Mouse (Mus musculus): ENCODE data around the gene Taf5l. TPM values are rescaled to one million over a fixed set of nuclear protein-coding genes. Genes with fewer than 3 reads are reported as not detected.
A peak's percentile ranks its signal among the peaks of the same experiment; 100 is the strongest.
"Not testable (repeated sequence)": the region's sequence is repeated elsewhere in the genome, so short reads cannot be mapped to it uniquely, and the experiment has no call there.

The Taf5l gene
- total RNA-seq, 2 experiments from 2014 or later: 12.0 to 13.6 TPM

GRCm38 (mm10) chr8:123973495-123973894, 47.7 kb downstream of the Taf5l start:
- intact Hi-C loops (cut with DNase I): loop anchor here (10.0 kb wide), 1 partner anchor 61 kb away; no protein-coding TSS in a partner anchor
- DNase-seq: no peak

- intact Hi-C loops (cut with DNase I): no loop called here
- no peak for DNase-seq
Measured at GRCm38 (mm10) chr8:123966896-123967295, 54.3 kb downstream of the Taf5l start.

- intact Hi-C loops (cut with DNase I): no loop called here
- DNase-seq: no peak
Measured at GRCm38 (mm10) chr8:123961371-123961770, 59.8 kb downstream of the Taf5l start.

GRCm38 (mm10) chr8:123960556-123960955, 60.6 kb downstream of the Taf5l start:
- DNase-seq; intact Hi-C loops (cut with DNase I): not testable (repeated sequence)

GRCm38 (mm10) chr8:123960056-123960455, 61.1 kb downstream of the Taf5l start:
- no peak for DNase-seq
- intact Hi-C loops (cut with DNase I): no loop called here

- no peak for DNase-seq
- intact Hi-C loops (cut with DNase I): no loop called here
Measured at GRCm38 (mm10) chr8:123959473-123959872, 61.7 kb downstream of the Taf5l start.

GRCm38 (mm10) chr8:123958130-123958529, 63.1 kb downstream of the Taf5l start:
- no peak for DNase-seq
- intact Hi-C loops (cut with DNase I): no loop called here

GRCm38 (mm10) chr8:123954246-123954645, 67.0 kb downstream of the Taf5l start:
- intact Hi-C loops (cut with DNase I): no loop called here

GRCm38 (mm10) chr8:123953686-123954085, 67.5 kb downstream of the Taf5l start:
- intact Hi-C loops (cut with DNase I): no loop called here

More at GRCm38 (mm10) chr8:123954246-123954645, 67.0 kb downstream of the Taf5l start:
- no peak for DNase-seq

GRCm38 (mm10) chr8:123950077-123950802, 71.0 kb downstream of the Taf5l start:
- peak in 1 of 2 experiments; percentile 15 for DNase-seq
- intact Hi-C loops (cut with DNase I): loop anchor here (2.0 kb wide), 1 partner anchor 25 kb away; no protein-coding TSS in a partner anchor

More at GRCm38 (mm10) chr8:123953686-123954085, 67.5 kb downstream of the Taf5l start:
- DNase-seq: no peak

- intact Hi-C loops (cut with DNase I): no loop called here
- DNase-seq: no peak
Measured at GRCm38 (mm10) chr8:123949686-123949986, 71.6 kb downstream of the Taf5l start.

- intact Hi-C loops (cut with DNase I): no loop called here
- DNase-seq: peak; percentile 99
Measured at GRCm38 (mm10) chr8:123948942-123949685, 72.1 kb downstream of the Taf5l start, which contains the start of gene Nup133. TSS of gene Nup133 (minus strand) at chr8:123949265.

Small RNA genes within 50 kb of the gene (microRNA-seq; reads per million reads assigned to microRNA genes)
- gene Mir1967: 0 reads per million in 2 experiments

Other genes starting within 250 kb of the Taf5l start
- 10 to 100 TPM; 10.5 to 11.7 TPM for gene Rab4a, start 215.4 kb downstream of the Taf5l start, total RNA-seq (2021)
- under 1 TPM; 0.54 to 0.66 TPM for gene Ccsap, start 161.2 kb downstream of the Taf5l start, total RNA-seq (2021)
- gene Acta1, start 126.6 kb downstream of the Taf5l start, total RNA-seq (2021): over 10,000 TPM; 54,633 to 61,739 TPM
- gene Nup133, start 72.1 kb downstream of the Taf5l start, total RNA-seq (2021): 10 to 100 TPM in 1 of 2 experiments, 1 to 10 TPM in 1; 6.6 to 11.0 TPM
- gene Abcb10, start 38.3 kb downstream of the Taf5l start, total RNA-seq (2021): 10 to 100 TPM; 15.6 to 15.9 TPM
- gene Urb2, start 111 bp upstream of the Taf5l start, total RNA-seq (2021): 1 to 10 TPM; 5.4 to 5.8 TPM
- gene Galnt2, start 210.0 kb upstream of the Taf5l start, total RNA-seq (2021): 10 to 100 TPM; 32.5 to 35.6 TPM